Mouse (Mus musculus): ENCODE data around the gene Plxnb2. TPM values are rescaled to one million over a fixed set of nuclear protein-coding genes. Genes with fewer than 3 reads are reported as not detected.
A peak's percentile ranks its signal among the peaks of the same experiment; 100 is the strongest.

The Plxnb2 gene
- polyA plus RNA-seq, 1 experiment from 2014 or later: 19.0 TPM

DNA sequence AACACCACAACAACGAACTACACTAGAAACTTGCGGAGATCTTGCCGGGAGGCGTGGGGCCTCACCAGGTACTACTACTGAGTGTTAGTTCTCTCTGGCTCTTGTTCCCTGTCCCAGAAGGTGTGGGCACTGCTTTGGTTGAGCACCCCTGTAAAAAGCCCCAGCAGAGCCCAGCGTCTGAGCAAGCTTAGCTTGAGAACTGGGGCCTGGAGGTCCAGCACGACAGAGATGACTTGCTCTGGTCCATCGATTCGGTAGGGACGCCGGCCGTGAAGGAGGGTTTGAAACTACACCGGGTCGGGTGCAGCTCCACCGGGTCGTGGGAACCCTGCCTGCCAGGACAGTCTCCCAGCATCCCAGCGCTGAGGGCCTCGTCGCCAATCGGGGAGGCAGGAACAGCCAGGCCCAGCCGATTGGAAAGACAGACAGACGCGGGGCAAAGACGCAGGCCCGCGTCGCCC is 477 bp downstream of the Plxnb2 start:
- no peak for DNase-seq (ENCODE audit: low spot score)

- DNase-seq (ENCODE audit: low spot score): no peak
Observed at GRCm38 (mm10) chr15:89179630-89179964, 991 bp downstream of the Plxnb2 start.

DNA sequence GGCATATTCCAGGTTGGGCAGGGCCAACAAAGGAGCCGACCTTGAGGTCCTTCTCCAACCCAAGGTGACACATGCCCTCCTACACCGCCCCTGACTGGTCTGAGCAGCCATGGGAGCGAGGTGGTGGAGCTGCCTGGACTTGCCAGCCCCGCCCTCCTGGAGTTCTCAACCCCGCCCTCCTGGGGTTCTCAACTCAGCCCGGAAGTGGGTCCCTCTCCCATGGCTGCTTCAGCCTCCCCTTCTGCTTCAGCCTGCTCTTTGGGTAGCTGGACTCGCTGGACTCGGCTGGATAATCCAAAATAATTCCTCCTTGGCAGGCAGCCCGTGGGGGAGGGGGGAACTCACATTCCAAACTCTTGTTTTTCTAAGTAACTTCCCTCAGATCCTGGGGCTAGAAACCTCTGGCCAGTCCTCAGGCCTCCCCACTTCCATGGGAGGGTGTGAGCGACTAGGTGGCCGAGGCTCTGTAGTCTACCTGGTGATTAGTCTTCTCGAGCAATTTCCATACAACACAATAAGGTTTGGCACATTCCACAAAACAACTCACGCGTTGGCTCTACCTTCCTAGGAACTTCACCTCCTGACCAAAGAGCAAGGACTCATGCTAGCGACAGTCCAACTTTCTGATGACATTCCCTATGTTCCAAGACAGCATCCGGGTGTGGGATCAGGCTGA is 1.5 kb downstream of the Plxnb2 start:
- peak; percentile 14 for DNase-seq (ENCODE audit: low spot score)

DNA sequence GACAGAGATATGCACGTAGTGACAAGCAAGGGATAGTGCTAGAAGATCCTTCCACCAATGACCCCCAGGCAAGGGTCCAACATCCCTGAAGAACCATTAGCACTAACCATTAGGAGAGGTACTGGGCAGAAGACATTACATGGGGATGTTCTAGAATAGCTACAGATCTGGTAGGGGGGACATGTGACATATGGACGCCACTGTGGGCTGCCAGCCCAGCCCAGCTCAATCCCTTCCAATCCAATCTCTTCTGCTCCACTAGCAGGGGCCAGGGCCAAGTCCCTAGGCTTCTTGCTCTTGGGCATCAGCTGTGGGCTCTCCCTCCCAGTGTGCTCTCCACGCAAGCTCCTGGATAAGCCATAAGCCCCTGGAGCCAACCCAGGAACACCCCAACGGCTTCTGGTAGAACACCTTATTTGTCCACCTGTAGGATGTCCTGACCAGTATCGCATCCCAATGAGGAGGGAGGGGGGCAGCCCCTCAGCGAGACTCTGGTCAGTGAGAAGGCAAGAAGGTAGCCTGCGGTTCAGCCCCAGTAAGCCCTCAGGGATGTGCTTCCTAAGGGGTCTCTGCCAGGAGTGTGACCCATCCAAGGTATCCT is 2.2 kb downstream of the Plxnb2 start:
- no peak for DNase-seq (ENCODE audit: low spot score)

DNA sequence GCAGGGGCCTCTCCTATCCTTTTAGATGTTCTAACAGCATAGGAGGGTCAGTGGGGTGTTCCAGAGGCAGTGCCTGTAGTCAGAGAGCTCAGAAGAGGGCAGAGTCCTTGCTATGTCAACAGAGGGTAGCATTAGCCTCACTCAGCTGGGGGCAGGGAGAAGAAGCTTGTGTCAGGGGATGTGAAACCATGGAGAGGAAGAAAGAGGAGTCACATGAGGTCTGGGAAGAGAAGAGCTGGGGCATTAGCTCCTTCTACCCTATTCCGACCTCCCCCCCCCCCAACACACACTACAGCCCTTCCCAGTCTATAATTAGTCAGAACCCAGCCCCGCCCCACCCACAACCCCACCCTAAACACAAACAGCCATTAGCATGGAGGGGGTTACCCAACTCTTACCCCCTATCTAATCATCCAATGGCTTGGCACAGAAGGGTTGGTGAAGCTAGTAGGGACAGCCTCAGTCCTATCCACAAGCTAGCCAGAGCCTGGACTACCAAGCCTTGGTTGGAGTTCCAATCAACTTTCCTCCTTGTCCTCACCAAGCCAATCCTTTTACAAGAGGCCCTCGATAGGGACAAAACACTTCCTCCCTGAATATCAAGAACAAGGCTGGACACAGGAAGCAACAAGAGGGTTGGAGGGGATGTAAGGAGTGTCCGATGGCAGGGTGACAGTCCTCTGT is 2.9 kb downstream of the Plxnb2 start:
- DNase-seq (ENCODE audit: low spot score): no peak

DNA sequence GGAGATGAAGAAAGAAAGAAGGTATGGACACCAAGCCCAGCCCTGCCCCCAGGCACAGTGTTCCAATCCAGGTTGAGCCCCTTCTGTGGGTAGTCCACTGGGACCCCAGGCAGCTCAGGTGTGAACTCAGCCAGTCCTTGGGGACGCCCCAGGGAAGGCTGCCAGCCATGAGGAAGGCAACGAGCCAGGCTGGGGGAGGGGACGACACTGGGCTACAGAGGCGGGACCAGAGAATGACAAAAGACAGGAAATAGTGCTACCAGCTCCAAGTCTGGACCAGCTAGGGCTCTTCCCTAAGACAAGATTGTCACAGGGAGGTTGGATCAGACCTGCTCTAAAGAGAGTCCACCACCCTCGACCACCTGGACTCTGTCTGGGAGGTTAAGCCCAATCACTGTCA is 3.5 kb downstream of the Plxnb2 start:
- no peak for DNase-seq (ENCODE audit: low spot score)

GRCm38 (mm10) chr15:89175411-89176155 is 5.0 kb downstream of the Plxnb2 start:
- no peak for DNase-seq (ENCODE audit: low spot score)

DNA sequence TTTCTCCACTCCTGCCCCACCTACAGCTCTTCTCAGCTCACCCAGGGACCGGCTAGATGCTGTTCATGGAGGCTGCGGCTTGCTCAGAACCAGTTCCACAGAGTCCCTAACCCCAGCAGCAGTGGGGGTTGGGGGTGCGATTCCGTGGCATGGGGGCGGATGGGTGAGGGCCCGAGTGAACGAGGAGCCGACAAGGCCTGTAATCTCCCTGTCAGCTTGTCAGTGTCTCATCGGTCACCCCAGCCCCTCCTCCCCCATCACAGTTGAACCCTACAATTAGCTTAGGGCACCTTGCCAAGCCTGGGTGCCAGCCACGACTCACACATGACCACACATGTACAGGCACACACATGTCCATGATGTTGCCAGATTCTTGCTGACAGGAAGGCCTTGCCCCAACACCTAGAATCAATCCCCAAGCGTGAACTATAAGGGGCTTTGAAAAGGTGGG is 5.7 kb downstream of the Plxnb2 start:
- DNase-seq (ENCODE audit: low spot score): no peak

- DNase-seq (ENCODE audit: low spot score): no peak
Observed at GRCm38 (mm10) chr15:89173906-89174214, 6.7 kb downstream of the Plxnb2 start.

GRCm38 (mm10) chr15:89173024-89173905 is 7.3 kb downstream of the Plxnb2 start:
- DNase-seq (ENCODE audit: low spot score): peak; percentile 34

- DNase-seq (ENCODE audit: low spot score): no peak
Observed at GRCm38 (mm10) chr15:89172276-89172935, 8.2 kb downstream of the Plxnb2 start.

- DNase-seq (ENCODE audit: low spot score): no peak
Observed at GRCm38 (mm10) chr15:89171526-89172051, 9.0 kb downstream of the Plxnb2 start.

DNA sequence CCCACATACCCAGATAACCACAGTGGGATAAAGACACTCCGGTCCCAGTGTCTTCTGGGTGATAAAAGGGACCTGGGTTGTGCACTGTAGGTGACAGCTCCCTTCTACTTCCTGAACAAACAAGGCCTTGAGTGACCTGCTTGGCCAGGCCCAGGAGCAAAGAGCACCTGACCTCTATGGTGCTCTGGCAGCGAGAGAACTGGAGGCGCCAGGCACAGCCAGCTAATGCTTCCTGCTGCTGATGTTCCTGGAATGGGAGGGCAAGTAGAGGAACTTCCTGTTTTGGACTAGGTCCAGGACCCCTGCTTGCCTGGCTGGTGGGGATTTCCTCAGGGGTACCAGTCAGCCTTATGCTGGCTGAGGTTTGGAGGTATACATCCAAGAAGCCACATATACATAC is 10.5 kb downstream of the Plxnb2 start:
- no peak for DNase-seq (ENCODE audit: low spot score)

GRCm38 (mm10) chr15:89169431-89169830 is 11.2 kb downstream of the Plxnb2 start:
- DNase-seq (ENCODE audit: low spot score): no peak

DNA sequence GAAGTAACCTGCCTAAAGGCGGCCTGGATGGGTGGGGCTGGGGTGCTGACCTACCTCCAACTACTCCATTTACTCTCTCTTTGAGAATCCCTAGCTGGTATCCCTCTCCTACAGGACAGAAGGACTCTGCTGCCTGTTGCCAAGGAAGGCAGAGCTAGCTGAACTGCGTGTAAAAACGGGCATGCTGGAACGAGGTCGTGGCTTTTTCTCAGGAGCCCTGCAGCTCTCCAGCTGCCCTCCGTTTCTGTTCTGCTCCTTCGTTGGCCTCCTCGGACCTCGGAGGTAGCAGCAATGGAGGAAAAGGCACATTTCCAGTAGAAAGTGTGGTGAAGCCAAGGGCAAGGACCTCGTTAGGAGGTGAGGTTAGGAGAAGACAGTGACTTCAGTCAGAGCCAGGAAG is 11.7 kb downstream of the Plxnb2 start:
- no peak for DNase-seq (ENCODE audit: low spot score)

- DNase-seq (ENCODE audit: low spot score): no peak
Observed at GRCm38 (mm10) chr15:89165478-89165877, 15.1 kb downstream of the Plxnb2 start.

DNA sequence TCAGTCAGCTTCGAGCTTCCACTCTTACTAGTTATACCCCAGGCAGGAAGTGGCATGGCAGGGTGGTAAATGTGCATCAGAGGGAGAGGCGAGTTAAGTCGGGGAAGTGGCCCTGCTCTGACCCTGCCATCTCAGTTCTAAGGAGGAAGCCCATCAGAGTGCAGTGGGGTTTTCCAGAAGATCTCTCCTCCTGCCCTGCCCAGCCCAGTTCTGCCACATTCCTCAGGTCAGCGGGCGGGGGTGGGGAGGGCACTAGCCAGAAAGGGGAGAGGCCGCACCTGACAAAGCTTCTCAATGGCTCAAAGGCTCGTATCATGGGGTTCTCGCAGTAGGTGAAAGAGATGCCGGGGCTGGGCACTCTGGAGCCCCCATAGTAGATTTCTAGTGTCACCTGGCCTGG is 19.2 kb downstream of the Plxnb2 start:
- DNase-seq (ENCODE audit: low spot score): no peak

GRCm38 (mm10) chr15:89158516-89158915 is 22.1 kb downstream of the Plxnb2 start:
- no peak for DNase-seq (ENCODE audit: low spot score)

GRCm38 (mm10) chr15:89157954-89158353 is 22.6 kb downstream of the Plxnb2 start:
- peak; percentile 80 for DNase-seq (ENCODE audit: low spot score)

- DNase-seq (ENCODE audit: low spot score): no peak
Observed at GRCm38 (mm10) chr15:89152312-89152711, 28.3 kb downstream of the Plxnb2 start.

Measured in thymus, postnatal 0 days (tissue).